Mouse (Mus musculus) stomach, postnatal 0 days (tissue): ENCODE measurements around the gene Gm49320.

Experiments
- CTCF ChIP-seq: IDR thresholded peaks from 2 replicates; pipeline ENCODE4 v1.5.1; 2016; ENCODE audit warnings: antibody characterized with exemption, low read depth, mild to moderate bottlenecking, moderate library complexity
- EP300 ChIP-seq: optimal IDR thresholded peaks from 2 replicates; pipeline ENCODE3; 2016; ENCODE audit warnings: antibody characterized with exemption

GRCm38 (mm10) chr8:4252934-4253841, 14.5 kb downstream of the Gm49320 start, which contains the start of gene Snapc2:
- no peak for TF ChIP-seq CTCF
- TF ChIP-seq EP300: no peak
